Mouse (Mus musculus) heart, adult 2 months (tissue): ENCODE data around the gene Gtsf1.

Experiments
- CTCF ChIP-seq: fragments of 200-600 bp; IDR thresholded peaks from 2 replicates; pipeline ENCODE4 v1.8.1; 2022; ENCODE audit warnings: antibody characterized with exemption, mild to moderate bottlenecking, moderate library complexity
- EP300 ChIP-seq: fragments of 200-500 bp; IDR thresholded peaks from 2 replicates; pipeline ENCODE4 v1.6.1; 2011; ENCODE audit warnings: low read depth, low read length, control low read depth; ENCODE audit not compliant: insufficient read depth
- POLR2A ChIP-seq: fragments of 200-500 bp; IDR thresholded peaks from 2 replicates; pipeline ENCODE4 v1.6.1; 2011; ENCODE audit warnings: mild to moderate bottlenecking, low read depth, low read length, control low read depth; ENCODE audit not compliant: insufficient read depth

- TF ChIP-seq CTCF (no peak), POLR2A (no peak), EP300 (no peak)
These were observed 59.8 kb downstream of the Gtsf1 start for GRCm38 (mm10) chr15:103370462-103370861.
